Mouse (Mus musculus): ENCODE results near the gene Ccdc181.

Gene Ccdc181

DNA sequence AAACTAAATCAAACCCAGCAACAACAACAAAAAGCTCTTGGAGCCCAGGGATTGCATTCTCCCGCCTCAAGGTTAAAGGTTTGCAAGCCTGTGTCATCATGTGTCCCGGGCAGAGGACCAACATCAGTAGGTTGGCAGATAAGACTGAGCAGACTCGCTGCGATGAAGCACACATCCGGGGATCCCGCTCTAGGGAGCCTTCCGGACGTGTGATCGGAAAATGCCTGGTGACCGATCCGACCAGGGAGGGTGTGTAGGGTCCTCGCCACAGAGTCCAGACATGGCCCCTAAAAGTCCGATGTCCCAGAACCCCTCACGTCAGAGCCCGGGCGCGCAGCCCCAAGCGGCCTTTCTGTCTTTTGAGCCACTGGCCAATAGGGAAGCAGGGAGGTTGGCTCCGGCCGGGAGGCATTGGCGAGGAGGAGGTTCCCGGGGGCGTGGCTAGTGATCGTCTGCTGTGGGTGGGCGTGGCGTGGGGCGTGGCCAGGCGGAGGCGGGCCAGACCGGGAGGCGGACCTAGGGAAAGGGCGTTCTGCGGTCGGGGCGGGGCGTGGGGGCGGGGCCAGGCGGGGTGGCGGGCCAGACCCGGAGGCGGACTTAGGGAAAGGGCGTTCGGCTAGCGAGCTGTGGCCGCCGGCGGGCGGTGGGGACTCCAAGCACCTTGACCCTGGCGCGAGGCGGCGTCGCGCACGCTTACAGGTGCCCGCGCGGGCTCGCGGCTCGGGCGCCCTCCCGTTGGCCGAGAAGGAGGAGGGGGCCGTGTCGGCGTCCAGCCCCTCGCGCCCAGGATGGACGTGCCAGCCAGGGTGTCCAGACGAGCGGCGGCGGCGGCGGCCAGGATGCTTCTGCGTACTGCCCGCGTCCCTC, 26.7 kb upstream of the Ccdc181 start, which contains the start of gene Slc19a2:
Slc19a2 (plus strand) TSS at position 582 of the 867 bp plus-strand sequence.
- Histone ChIP-seq H3K4me1 (replicated peaks; ENCODE audit: low read depth, low read length) (peaks cover 49% of the 10 kb centered on the region), H3K4me3 (replicated peaks; ENCODE audit: low read length) (peak within 1 kb of the TSS; percentile 98), H3K27me3 (ENCODE audit: insufficient read depth, low read length) (0 out of 2 replicates have a peak, but pooled peaks cover 1% of the 10 kb centered on the region), H3K9me3 (ENCODE audit: low read length) (no peaks in the 10 kb centered on the region), H3K36me3 (ENCODE audit: insufficient read depth, low read length) (peaks cover 14% of the 10 kb centered on the region)
- TF ChIP-seq CTCF (conservative IDR thresholded peaks at IDR 0.05; ENCODE audit: low read length) (no peak), POU5F1 (IDR thresholded peaks at IDR 0.05; ENCODE audit: borderline replicate concordance, low read length) (no peak), NANOG (IDR thresholded peaks at IDR 0.05; ENCODE audit: borderline replicate concordance, low read length) (no peak)

DNA sequence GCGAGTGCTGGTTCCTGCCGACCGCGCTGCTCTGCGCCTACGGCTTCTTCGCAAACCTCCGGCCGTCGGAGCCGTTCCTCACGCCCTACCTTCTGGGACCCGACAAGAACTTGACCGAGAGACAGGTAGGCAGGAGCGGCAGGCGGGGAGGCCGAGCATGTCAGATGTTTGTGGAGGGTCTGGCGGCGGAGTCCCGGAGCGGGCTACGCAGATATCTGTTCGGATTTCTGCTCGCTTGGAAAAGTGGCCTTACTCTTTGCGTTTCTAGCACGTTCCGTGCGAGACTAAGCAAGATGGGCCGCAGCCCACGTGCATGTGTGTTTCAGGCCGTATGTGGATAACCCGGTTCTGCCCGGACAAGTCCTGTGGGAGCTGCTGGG, 26.1 kb upstream of the Ccdc181 start:
- peak overlapping the region; percentile 98 for H3K4me3 ChIP-seq (replicated peaks; ENCODE audit: low read length)
- H3K9me3 ChIP-seq (ENCODE audit: low read length), result no peaks in the 10 kb centered on the region
- H3K4me1 ChIP-seq (replicated peaks; ENCODE audit: low read depth, low read length), result peaks cover 54% of the 10 kb centered on the region
- TF ChIP-seq NANOG (IDR thresholded peaks at IDR 0.05; ENCODE audit: borderline replicate concordance, low read length) (no peak), CTCF (conservative IDR thresholded peaks at IDR 0.05; ENCODE audit: low read length) (no peak), POU5F1 (IDR thresholded peaks at IDR 0.05; ENCODE audit: borderline replicate concordance, low read length) (no peak)
- peaks cover 20% of the 10 kb centered on the region for H3K36me3 ChIP-seq (ENCODE audit: insufficient read depth, low read length)
- H3K27me3 ChIP-seq (ENCODE audit: insufficient read depth, low read length), result 0 out of 2 replicates have a peak, but pooled peaks cover 1% of the 10 kb centered on the region

- H3K36me3 ChIP-seq (ENCODE audit: insufficient read depth, low read length), result peaks cover 31% of the 10 kb centered on the region
- no peak for TF ChIP-seq NANOG (IDR thresholded peaks at IDR 0.05; ENCODE audit: borderline replicate concordance, low read length)
- TF ChIP-seq POU5F1 (IDR thresholded peaks at IDR 0.05; ENCODE audit: borderline replicate concordance, low read length), result no peak
- no peak for TF ChIP-seq CTCF (conservative IDR thresholded peaks at IDR 0.05; ENCODE audit: low read length)
- no peaks in the 10 kb centered on the region for H3K9me3 ChIP-seq (ENCODE audit: low read length)
- H3K4me1 ChIP-seq (replicated peaks; ENCODE audit: low read depth, low read length), result peaks cover 61% of the 10 kb centered on the region
- peak overlapping the region; percentile 98 for H3K4me3 ChIP-seq (replicated peaks; ENCODE audit: low read length)
- 0 out of 2 replicates have a peak, but pooled peaks cover 1% of the 10 kb centered on the region for H3K27me3 ChIP-seq (ENCODE audit: insufficient read depth, low read length)
Observed at GRCm38 (mm10) chr1:164250391-164251150, 24.8 kb upstream of the Ccdc181 start.

GRCm38 (mm10) chr1:164251438-164251837, 23.9 kb upstream of the Ccdc181 start:
- Histone ChIP-seq H3K4me3 (replicated peaks; ENCODE audit: low read length) (no peak overlapping the region), H3K4me1 (replicated peaks; ENCODE audit: low read depth, low read length) (peaks cover 61% of the 10 kb centered on the region), H3K36me3 (ENCODE audit: insufficient read depth, low read length) (peaks cover 37% of the 10 kb centered on the region), H3K27me3 (ENCODE audit: insufficient read depth, low read length) (0 out of 2 replicates have a peak, but pooled peaks cover 1% of the 10 kb centered on the region), H3K9me3 (ENCODE audit: low read length) (no peaks in the 10 kb centered on the region)
- TF ChIP-seq POU5F1 (IDR thresholded peaks at IDR 0.05; ENCODE audit: borderline replicate concordance, low read length) (no peak), CTCF (conservative IDR thresholded peaks at IDR 0.05; ENCODE audit: low read length) (no peak), NANOG (IDR thresholded peaks at IDR 0.05; ENCODE audit: borderline replicate concordance, low read length) (no peak)

DNA sequence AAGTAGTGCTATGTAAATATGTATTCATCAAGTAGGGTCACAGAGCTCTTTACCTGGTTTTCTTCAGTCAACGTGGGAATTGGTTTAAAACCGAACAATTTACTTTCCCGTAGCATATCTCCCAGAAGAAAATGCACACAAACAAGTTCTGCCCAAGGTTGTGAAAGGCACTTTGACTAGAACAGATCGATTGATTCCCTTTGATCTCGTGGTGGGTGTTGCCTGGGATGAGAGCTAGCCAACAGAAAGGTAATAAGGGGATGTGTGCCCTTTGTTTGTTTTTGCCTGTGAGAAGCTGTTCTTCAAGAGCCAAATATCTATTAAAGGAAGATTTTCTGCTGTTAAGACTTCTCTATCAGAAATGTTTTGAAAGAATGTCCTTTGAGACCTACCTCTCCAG, 22.8 kb upstream of the Ccdc181 start:
- Histone ChIP-seq H3K27me3 (ENCODE audit: insufficient read depth, low read length) (0 out of 2 replicates have a peak, but pooled peaks cover 1% of the 10 kb centered on the region), H3K4me1 (replicated peaks; ENCODE audit: low read depth, low read length) (peaks cover 55% of the 10 kb centered on the region), H3K36me3 (ENCODE audit: insufficient read depth, low read length) (peaks cover 49% of the 10 kb centered on the region), H3K9me3 (ENCODE audit: low read length) (no peaks in the 10 kb centered on the region), H3K4me3 (replicated peaks; ENCODE audit: low read length) (no peak overlapping the region)
- TF ChIP-seq CTCF (conservative IDR thresholded peaks at IDR 0.05; ENCODE audit: low read length), result no peak
- TF ChIP-seq POU5F1 (IDR thresholded peaks at IDR 0.05; ENCODE audit: borderline replicate concordance, low read length), result no peak
- no peak for TF ChIP-seq NANOG (IDR thresholded peaks at IDR 0.05; ENCODE audit: borderline replicate concordance, low read length)

DNA sequence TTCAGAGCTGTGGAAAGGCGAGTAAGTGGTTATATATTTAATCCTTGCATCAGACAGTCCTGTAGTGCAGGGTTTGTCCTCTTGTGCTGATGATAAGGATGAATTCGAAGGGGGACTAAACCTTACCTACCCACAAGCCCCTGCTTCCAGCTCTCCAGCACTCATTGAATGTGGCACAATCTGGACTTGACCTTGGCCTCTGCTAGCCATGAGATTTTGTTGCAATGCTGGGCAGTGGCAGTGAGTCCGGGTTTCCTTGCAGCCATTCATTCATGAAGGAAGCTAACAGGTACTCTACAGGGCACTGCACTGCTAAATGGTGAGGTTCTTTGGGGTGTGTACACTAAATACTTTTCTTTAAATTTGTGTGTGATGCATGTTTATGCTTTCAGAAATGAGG, 20.5 kb upstream of the Ccdc181 start:
- H3K27me3 ChIP-seq (ENCODE audit: insufficient read depth, low read length), result 0 out of 2 replicates have a peak, but pooled peaks cover 1% of the 10 kb centered on the region
- no peaks in the 10 kb centered on the region for H3K9me3 ChIP-seq (ENCODE audit: low read length)
- peaks cover 69% of the 10 kb centered on the region for H3K36me3 ChIP-seq (ENCODE audit: insufficient read depth, low read length)
- TF ChIP-seq NANOG (IDR thresholded peaks at IDR 0.05; ENCODE audit: borderline replicate concordance, low read length), result no peak
- TF ChIP-seq CTCF (conservative IDR thresholded peaks at IDR 0.05; ENCODE audit: low read length), result no peak
- TF ChIP-seq POU5F1 (IDR thresholded peaks at IDR 0.05; ENCODE audit: borderline replicate concordance, low read length), result no peak
- H3K4me1 ChIP-seq (replicated peaks; ENCODE audit: low read depth, low read length), result peaks cover 45% of the 10 kb centered on the region
- no peak overlapping the region for H3K4me3 ChIP-seq (replicated peaks; ENCODE audit: low read length)

- peaks cover 93% of the 10 kb centered on the region for H3K36me3 ChIP-seq (ENCODE audit: insufficient read depth, low read length)
- TF ChIP-seq POU5F1 (IDR thresholded peaks at IDR 0.05; ENCODE audit: borderline replicate concordance, low read length) (no peak), CTCF (conservative IDR thresholded peaks at IDR 0.05; ENCODE audit: low read length) (no peak), NANOG (IDR thresholded peaks at IDR 0.05; ENCODE audit: borderline replicate concordance, low read length) (no peak)
- no peaks in the 10 kb centered on the region for H3K27me3 ChIP-seq (ENCODE audit: insufficient read depth, low read length)
- peak overlapping the region; percentile 43; the same call in 1 of the 2 replicates for H3K4me3 ChIP-seq (replicated peaks; ENCODE audit: low read length)
- no peaks in the 10 kb centered on the region; the same call in 1 of the 2 replicates for H3K4me1 ChIP-seq (replicated peaks; ENCODE audit: low read depth, low read length)
- no peaks in the 10 kb centered on the region for H3K9me3 ChIP-seq (ENCODE audit: low read length)
Observed at GRCm38 (mm10) chr1:164260171-164261028, 15.0 kb upstream of the Ccdc181 start.
